ENCODE assay signal across 25 mouse cellular contexts in the genomic region with DNA sequence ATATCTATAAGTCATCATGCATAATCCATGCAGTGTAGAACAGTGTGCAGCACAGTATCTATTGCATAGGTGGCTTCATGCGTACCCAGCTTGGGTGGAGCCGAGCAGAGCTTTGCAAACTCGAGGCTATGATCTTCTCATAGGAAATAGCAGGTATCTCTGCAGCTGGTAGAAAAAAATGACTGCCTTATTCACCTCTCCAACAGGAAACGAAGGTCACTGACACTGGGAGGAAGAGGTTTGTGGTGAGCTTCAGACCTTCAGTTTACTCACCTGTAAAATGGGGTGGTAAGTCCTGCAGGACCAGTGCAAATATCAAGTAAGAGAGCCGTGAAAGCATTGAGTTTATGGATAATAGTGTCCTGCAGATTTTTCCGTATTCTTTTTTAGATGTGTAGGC.
DNase-seq lines count a peak whose midpoint lies in the region; ATAC-seq and TF ChIP-seq lines count a peak whose summit lies in the region.
"Had no signal": no experiment of that assay in that cellular context is flagged by ENCODE, and none has a peak within 500 bp of the region (broad histone marks: within the 10 kb centered on the region; RNA-seq: fewer than 3 reads in every experiment).

No protein-coding gene starts in this region.

- no peak for TF ChIP-seq POLR2A in thymus, adult 2 months (IDR thresholded peaks at IDR 0.05; ENCODE audit: control insufficient read depth, extremely low read depth, insufficient read depth, low read length, poor library complexity)

- H3K36me3 ChIP-seq in thymus, adult 2 months (ENCODE audit: control insufficient read depth, insufficient read depth, low read length) = no peaks in the 10 kb centered on the region
- H3K36me3 ChIP-seq: embryonic facial prominence, embryonic 12.5 days; embryonic facial prominence, embryonic 15.5 days; heart, embryonic 12.5 days; heart, embryonic 15.5 days; hindbrain, embryonic 10.5 days; hindbrain, embryonic 15.5 days had no signal

- intact Hi-C loops in left cerebral cortex, adult 2 months (cut with DNase I) = loop anchor here (10.0 kb wide), 1 partner anchor 541 kb away; no protein-coding TSS in a partner anchor

- no peak overlapping the region for H3K27ac ChIP-seq in thymus, adult 2 months (ENCODE audit: control insufficient read depth, insufficient read depth, low read length)
- H3K27ac ChIP-seq in left cerebral cortex, adult 2 months = no peak overlapping the region
- H3K27ac ChIP-seq: embryonic facial prominence, embryonic 12.5 days; embryonic facial prominence, embryonic 15.5 days; heart, embryonic 15.5 days; hindbrain, embryonic 10.5 days; hindbrain, embryonic 15.5 days had no signal

- peak; percentile 59 for ATAC-seq in activated CD4-positive, CD25-positive, alpha-beta regulatory T cell, adult 4 months
- 0 out of 2 replicates have a peak, but pooled peaks have one; percentile 24 for ATAC-seq in megakaryocyte, adult 5-6 weeks (ENCODE audit: poor library complexity, severe bottlenecking)
- ATAC-seq: forebrain, embryonic 14.5 days; forebrain, postnatal 0 days; intestine, embryonic 16.5 days had no signal

- H3K4me3 ChIP-seq in thymus, adult 2 months (ENCODE audit: control insufficient read depth, insufficient read depth, low read length) = no peak overlapping the region
- no peak overlapping the region for H3K4me3 ChIP-seq in left cerebral cortex, adult 2 months
- H3K4me3 ChIP-seq: embryonic facial prominence, embryonic 12.5 days; embryonic facial prominence, embryonic 15.5 days; heart, embryonic 12.5 days; heart, embryonic 15.5 days; hindbrain, embryonic 10.5 days; hindbrain, embryonic 15.5 days had no signal

- no peaks in the 10 kb centered on the region for H3K27me3 ChIP-seq in thymus, adult 2 months (ENCODE audit: control insufficient read depth, insufficient read depth, low read length)
- H3K27me3 ChIP-seq: embryonic facial prominence, embryonic 12.5 days; embryonic facial prominence, embryonic 15.5 days; heart, embryonic 12.5 days; heart, embryonic 15.5 days; hindbrain, embryonic 15.5 days had no signal

- DNase-seq in thymus, postnatal 0 days (ENCODE audit: low spot score) = peak; percentile 41
- no peak for DNase-seq in thymus, adult 2 months
- no peak for DNase-seq in testis, postnatal 10 days (ENCODE audit: low spot score)
- no peak for DNase-seq in cerebellum, adult 9-10 months
- DNase-seq in left cerebral cortex, adult 2 months (ENCODE audit: extremely low spot score in 1 of 2, low spot score in 2 of 2) = no peak
- DNase-seq: adrenal gland, adult 2 months; adrenal gland, postnatal 14 days; cerebellum, adult 11-12 months; cerebellum, adult 8-10 months; cerebellum, postnatal 14 days; forebrain, postnatal 0 days; gastrocnemius, postnatal 25 days; heart, adult 18-20 months; heart, postnatal 10 days; heart, postnatal 36 days had no signal

- peaks cover 13% of the 10 kb centered on the region for H3K4me1 ChIP-seq in thymus, adult 2 months (replicated peaks; ENCODE audit: control insufficient read depth, insufficient read depth, low read length)
- H3K4me1 ChIP-seq: embryonic facial prominence, embryonic 12.5 days; embryonic facial prominence, embryonic 15.5 days; heart, embryonic 12.5 days; heart, embryonic 15.5 days; hindbrain, embryonic 10.5 days; hindbrain, embryonic 15.5 days had no signal

- 45% methylated on average over 6 of the region's 6 CpGs for WGBS in thymus, adult 2 months

- TF ChIP-seq CTCF in thymus, adult 2 months (IDR thresholded peaks at IDR 0.05; ENCODE audit: borderline replicate concordance, control insufficient read depth, extremely low read depth, insufficient read depth, low read length, poor library complexity) = no peak
- no peak for TF ChIP-seq CTCF in left cerebral cortex, adult 2 months (IDR thresholded peaks at IDR 0.05)
